Mouse (Mus musculus): ENCODE results near the gene Kcnmb1.

GRCm38 (mm10) chr11:33939456-33940113, 23.2 kb upstream of the Kcnmb1 start:
- TF ChIP-seq POLR2A (IDR thresholded peaks at IDR 0.05; ENCODE audit: low read depth, low read length) (no peak), CTCF (conservative IDR thresholded peaks at IDR 0.05; ENCODE audit: insufficient read depth, insufficient read length, low read depth, low read length) (no peak)
